Mouse (Mus musculus): Measurements from ENCODE around the gene Kif27. TPM values are rescaled to one million over a fixed set of nuclear protein-coding genes. Genes with fewer than 3 reads are reported as not detected.

The Kif27 gene
- total RNA-seq, 1 experiment from 2014 or later, result not detected

Other genes with a start within 250 kb of the Kif27 start
- 0.47 and 0.49 TPM in 2 replicates for gene Klhl3, start 245.5 kb downstream of the Kif27 start, total RNA-seq (2017)
- gene Hnrnpa0, start 230.6 kb downstream of the Kif27 start, total RNA-seq (2017), result 50.7 and 55.9 TPM in 2 replicates
- 85.7 and 88.8 TPM in 2 replicates for gene Idnk, start 201.5 kb downstream of the Kif27 start, total RNA-seq (2017)
- 61.6 and 62.0 TPM in 2 replicates for gene Ubqln1, start 143.5 kb downstream of the Kif27 start, total RNA-seq (2017)
- 1.4 and 2.2 TPM in 2 replicates for gene Gkap1, start 83.4 kb downstream of the Kif27 start, total RNA-seq (2017)
- 7.7 and 8.1 TPM in 2 replicates for gene 2210016F16Rik, start 26.1 kb upstream of the Kif27 start, total RNA-seq (2017)
- gene Rmi1, start 43.1 kb upstream of the Kif27 start, total RNA-seq (2017), result 38.4 and 45.8 TPM in 2 replicates
- 1,458 and 1,547 TPM in 2 replicates for gene Hnrnpk, start 44.2 kb upstream of the Kif27 start, total RNA-seq (2017)